Mouse (Mus musculus) lung, embryonic 16.5 days (tissue): ENCODE results near the gene Zfp952. TPM values are rescaled to one million over a fixed set of nuclear protein-coding genes. Genes with fewer than 3 reads are reported as not detected.
A peak's percentile ranks its signal among the peaks of the same experiment; 100 is the strongest.

Experiments
- ATAC-seq: fragments of 200-750 bp; cut with Nextera tagmentation; 2 replicates; pipeline ENCODE4 v1.8.0; 2017; ENCODE audit warnings: low read depth, mild to moderate bottlenecking, moderate library complexity
- H3K27ac ChIP-seq: fragments of 300-500 bp; sonication (generic); 2 replicates; pipeline ENCODE4 v1.5.1; 2014; ENCODE audit warnings: mild to moderate bottlenecking, control low read depth, low read length
- H3K27me3 ChIP-seq: fragments of 300-500 bp; sonication (generic); 2 replicates; pipeline ENCODE4 v1.6.1; 2014; ENCODE audit warnings: low read depth, low read length, mixed read lengths; ENCODE audit not compliant: control insufficient read depth, insufficient read depth
- H3K36me3 ChIP-seq: fragments of 300-500 bp; sonication (generic); 2 replicates; pipeline ENCODE4 v1.6.1; 2014; ENCODE audit warnings: low read length; ENCODE audit not compliant: control insufficient read depth, insufficient read depth
- H3K4me1 ChIP-seq: fragments of 300-500 bp; sonication (generic); replicated peaks from 2 replicates; pipeline ENCODE4 v1.6.1; 2014; ENCODE audit warnings: low read length, mixed read lengths; ENCODE audit not compliant: control insufficient read depth, insufficient read depth
- H3K4me2 ChIP-seq: fragments of 300-500 bp; sonication (generic); 2 replicates; pipeline ENCODE4 v1.6.1; 2014; ENCODE audit warnings: low read depth, low read length, control low read depth
- H3K4me3 ChIP-seq: fragments of 300-500 bp; sonication (generic); 2 replicates; pipeline ENCODE4 v1.5.1; 2014; ENCODE audit warnings: mild to moderate bottlenecking, low read length, control low read depth
- H3K9ac ChIP-seq: fragments of 300-500 bp; sonication (generic); 2 replicates; pipeline ENCODE4 v1.6.1; 2014; ENCODE audit warnings: low read length, control low read depth
- H3K9me3 ChIP-seq: fragments of 300-500 bp; sonication (generic); 2 replicates; pipeline ENCODE4 v1.6.1; 2016; ENCODE audit warnings: low read length; ENCODE audit not compliant: control insufficient read depth
- whole genome bisulfite sequencing: fragments of 180-500 bp; shearing (Covaris S2); extraction: QIAGEN DNeasy Blood & Tissue Kit; methylation state at CpG from one replicate; pipeline ENCODE4 v1.1.7; 2014; 5-methylcytosine and 5-hydroxymethylcytosine counted together
- polyA plus RNA-seq: library from polyadenylated mRNA; unstranded; fragments of >200 nt; fragmentation: Nextera tagmentation; extraction: Ambion mirVana; gene quantifications from 2 replicates; pipeline ENCODE4 v1.2.1, GENCODE M21; 2015

The Zfp952 gene
- polyA plus RNA-seq, 1 experiment from 2014 or later, result 11.3 TPM

GRCm38 (mm10) chr17:33032900-33033891 is 40.3 kb downstream of the Zfp952 start, which contains the start of gene Zfp763:
Gene Zfp763 (minus strand): TSS chr17:33033402.
- Histone ChIP-seq H3K9ac (peak within 1 kb of the TSS; percentile 93), H3K9me3 (no peaks in the 10 kb centered on the region), H3K27me3 (no peaks in the 10 kb centered on the region), H3K4me2 (peak within 1 kb of the TSS; percentile 71), H3K36me3 (no peaks in the 10 kb centered on the region), H3K4me3 (peak within 1 kb of the TSS; percentile 90), H3K27ac (peak within 1 kb of the TSS; percentile 91), H3K4me1 (0 out of 2 replicates have a peak, but pooled peaks cover 3% of the 10 kb centered on the region)
- WGBS, result 3% methylated on average over 27 of the region's 27 CpGs
- ATAC-seq, result peak; percentile 97

Other genes with a start within 250 kb of the Zfp952 start
- gene Zfp871, start 204.8 kb upstream of the Zfp952 start, polyA plus RNA-seq, result 34.9 and 35.2 TPM in 2 replicates
- gene Zfp811, start 183.2 kb upstream of the Zfp952 start, polyA plus RNA-seq, result 2.4 and 2.5 TPM in 2 replicates
- 13.0 and 14.2 TPM in 2 replicates for gene Zfp799, start 162.9 kb upstream of the Zfp952 start, polyA plus RNA-seq
- gene Zfp870, start 101.5 kb upstream of the Zfp952 start, polyA plus RNA-seq, result 9.1 and 10.4 TPM in 2 replicates
- gene Cyp4f14, start 75.8 kb upstream of the Zfp952 start, polyA plus RNA-seq, result 0.25 TPM in 1 of 2 replicates, not detected in the other
- 11.6 and 17.2 TPM in 2 replicates for gene Cyp4f13, start 45.7 kb upstream of the Zfp952 start, polyA plus RNA-seq
- 10.7 and 10.9 TPM in 2 replicates for gene Zfp472, start 27.3 kb upstream of the Zfp952 start, polyA plus RNA-seq
- 13.6 and 14.9 TPM in 2 replicates for gene Zfp763, start 40.3 kb downstream of the Zfp952 start, polyA plus RNA-seq
- gene 4921501E09Rik, start 74.9 kb downstream of the Zfp952 start, polyA plus RNA-seq, result not detected in 2 replicates
- gene Zfp563, start 96.2 kb downstream of the Zfp952 start, polyA plus RNA-seq, result 9.6 TPM in 2 replicates
- gene Morc2b, start 146.6 kb downstream of the Zfp952 start, polyA plus RNA-seq, result not detected in 2 replicates
- gene Olfr55, start 175.3 kb downstream of the Zfp952 start, polyA plus RNA-seq, result not detected in 2 replicates
- not detected in 2 replicates for gene Olfr239, start 198.2 kb downstream of the Zfp952 start, polyA plus RNA-seq
- gene Olfr1564, start 228.6 kb downstream of the Zfp952 start, polyA plus RNA-seq, result not detected in 2 replicates